7 mouse cellular contexts compared by ENCODE assay signal in the genomic region with DNA sequence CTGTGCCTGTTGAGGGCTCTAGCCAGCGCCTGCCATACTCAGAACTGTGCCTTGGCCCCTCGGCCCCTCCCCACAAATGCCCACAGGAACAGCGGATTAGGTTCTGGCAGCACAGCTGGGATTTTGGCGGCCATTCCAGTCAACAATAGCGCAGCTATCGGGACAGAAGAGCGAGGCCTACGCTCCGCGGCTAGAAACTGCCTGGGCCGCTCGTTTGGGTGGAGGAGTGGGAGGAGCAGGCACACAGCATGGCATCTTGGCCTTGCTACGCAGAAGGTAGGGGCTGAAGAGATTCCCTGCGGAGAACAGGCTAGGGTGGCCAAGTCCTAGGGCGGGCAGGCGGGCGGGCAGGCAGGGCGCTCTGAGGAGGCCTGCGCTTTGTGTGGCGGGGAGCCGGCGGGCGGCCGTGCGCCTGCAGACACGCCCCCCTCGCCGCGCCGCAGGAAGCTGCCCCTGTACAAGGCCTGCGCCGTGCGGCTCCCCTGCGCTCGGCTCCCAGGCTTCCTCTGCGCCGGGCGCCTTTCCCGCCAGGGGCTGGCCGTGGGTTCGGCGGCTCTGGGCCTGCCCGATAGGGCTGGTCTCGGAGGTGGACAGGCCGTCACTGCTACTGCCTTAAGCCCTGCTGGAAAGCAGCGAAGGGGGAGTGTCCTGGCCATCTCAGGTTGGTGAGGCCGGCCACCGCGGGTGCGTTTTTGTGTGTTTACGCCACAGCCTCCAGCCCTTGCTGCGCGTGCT. TPM values are rescaled to one million over a fixed set of nuclear protein-coding genes. Genes with fewer than 3 reads are reported as not detected.
DNase-seq lines count a peak whose midpoint lies in the region; ATAC-seq and TF ChIP-seq lines count a peak whose summit lies in the region.

No protein-coding gene starts in this region.

- H3K4me2 ChIP-seq in embryonic facial prominence, embryonic 11.5 days (ENCODE audit: low read depth, low read length), result peak overlapping the region; percentile 72
- peak overlapping the region; percentile 71 for H3K4me2 ChIP-seq in limb, embryonic 11.5 days (ENCODE audit: low read depth, severe bottlenecking)
- peak overlapping the region; percentile 64 for H3K4me2 ChIP-seq in midbrain, embryonic 13.5 days (replicated peaks)

- DNase-seq in adrenal gland, postnatal 25 days, result peak; percentile 88
- DNase-seq in embryonic facial prominence, embryonic 11.5 days (ENCODE audit: low spot score), result peak; percentile 89
- DNase-seq in heart, adult 11 months, result peak; percentile 99
- peak; percentile 91 for DNase-seq in kidney, adult 18-20 months
- peak; percentile 85 for DNase-seq in limb, embryonic 11.5 days (ENCODE audit: low spot score)

- peak overlapping the region; percentile 99 for H3K27ac ChIP-seq in embryonic facial prominence, embryonic 11.5 days (replicated peaks; ENCODE audit: low read depth, low read length)
- H3K27ac ChIP-seq in limb, embryonic 11.5 days (replicated peaks; ENCODE audit: low read depth, low read length), result peak overlapping the region; percentile 100
- peak overlapping the region; percentile 100 for H3K27ac ChIP-seq in midbrain, embryonic 13.5 days
- H3K27ac ChIP-seq in small intestine, adult 2 months (ENCODE audit: insufficient read depth, low read depth, low read length), result peak overlapping the region; percentile 96

- no peaks in the 10 kb centered on the region for H3K27me3 ChIP-seq in embryonic facial prominence, embryonic 11.5 days (ENCODE audit: control insufficient read depth, insufficient read depth, low read length)
- no peaks in the 10 kb centered on the region for H3K27me3 ChIP-seq in limb, embryonic 11.5 days (ENCODE audit: control insufficient read depth, insufficient read depth, low read length)
- no peaks in the 10 kb centered on the region for H3K27me3 ChIP-seq in midbrain, embryonic 13.5 days
- H3K27me3 ChIP-seq in small intestine, adult 2 months (ENCODE audit: control insufficient read depth, insufficient read depth, low read length), result no peaks in the 10 kb centered on the region

- no peak for TF ChIP-seq CTCF in small intestine, adult 2 months (IDR thresholded peaks at IDR 0.05; ENCODE audit: extremely low read depth, insufficient read length, insufficient replicate concordance, low read depth, low read length)

- TF ChIP-seq POLR2A in small intestine, adult 2 months (IDR thresholded peaks at IDR 0.05; ENCODE audit: low read depth, low read length), result peak; percentile 37; the same call in 1 of the 2 replicates

- H3K4me1 ChIP-seq in embryonic facial prominence, embryonic 11.5 days (ENCODE audit: control insufficient read depth, insufficient read depth, low read length), result no peaks in the 10 kb centered on the region; the same call in 1 of the 2 replicates
- H3K4me1 ChIP-seq in limb, embryonic 11.5 days (ENCODE audit: control insufficient read depth, insufficient read depth, low read length), result peaks cover 28% of the 10 kb centered on the region
- H3K4me1 ChIP-seq in midbrain, embryonic 13.5 days (replicated peaks), result peaks cover 50% of the 10 kb centered on the region
- H3K4me1 ChIP-seq in small intestine, adult 2 months (ENCODE audit: control insufficient read depth, insufficient read depth, insufficient read length, low read length), result peaks cover 28% of the 10 kb centered on the region; the same call in 1 of the 2 replicates

- ATAC-seq in embryonic facial prominence, embryonic 11.5 days (replicated peaks; ENCODE audit: insufficient number of reproducible peaks, low FRiP score, low TSS enrichment, low read depth), result peak; percentile 92
- ATAC-seq in limb, embryonic 11.5 days (ENCODE audit: insufficient number of reproducible peaks, low FRiP score, low TSS enrichment, low read depth), result peak; percentile 91
- peak; percentile 96 for ATAC-seq in midbrain, embryonic 13.5 days

- H3K9me3 ChIP-seq in embryonic facial prominence, embryonic 11.5 days (replicated peaks; ENCODE audit: control insufficient read depth, low read length), result no peaks in the 10 kb centered on the region
- H3K9me3 ChIP-seq in limb, embryonic 11.5 days (ENCODE audit: control insufficient read depth, low read length), result no peaks in the 10 kb centered on the region
- no peaks in the 10 kb centered on the region for H3K9me3 ChIP-seq in midbrain, embryonic 13.5 days

- under 1% methylated on average over 34 of the region's 53 CpGs for WGBS in embryonic facial prominence, embryonic 11.5 days
- under 1% methylated on average over 46 of the region's 53 CpGs for WGBS in limb, embryonic 11.5 days
- WGBS in midbrain, embryonic 13.5 days, result 0% methylated on average over 50 of the region's 53 CpGs
- under 1% methylated on average over 51 of the region's 53 CpGs for WGBS in small intestine, adult 2 months

- H3K9ac ChIP-seq in embryonic facial prominence, embryonic 11.5 days (replicated peaks; ENCODE audit: low read length), result peak overlapping the region; percentile 90
- peak overlapping the region; percentile 92 for H3K9ac ChIP-seq in limb, embryonic 11.5 days (ENCODE audit: low read length)
- H3K9ac ChIP-seq in midbrain, embryonic 13.5 days (replicated peaks), result peak overlapping the region; percentile 96

- H3K4me3 ChIP-seq in embryonic facial prominence, embryonic 11.5 days (ENCODE audit: low read depth, low read length), result peak overlapping the region; percentile 59
- peak overlapping the region; percentile 79 for H3K4me3 ChIP-seq in limb, embryonic 11.5 days (ENCODE audit: low read depth, low read length)
- H3K4me3 ChIP-seq in midbrain, embryonic 13.5 days (replicated peaks), result peak overlapping the region; percentile 79
- H3K4me3 ChIP-seq in small intestine, adult 2 months (ENCODE audit: low read depth, low read length), result peak overlapping the region; percentile 83

- H3K36me3 ChIP-seq in embryonic facial prominence, embryonic 11.5 days (replicated peaks; ENCODE audit: control insufficient read depth, insufficient read depth, low read depth, low read length), result no peaks in the 10 kb centered on the region
- no peaks in the 10 kb centered on the region for H3K36me3 ChIP-seq in limb, embryonic 11.5 days (ENCODE audit: control insufficient read depth, insufficient read depth, low read length)
- H3K36me3 ChIP-seq in midbrain, embryonic 13.5 days, result no peaks in the 10 kb centered on the region
- no peaks in the 10 kb centered on the region for H3K36me3 ChIP-seq in small intestine, adult 2 months (ENCODE audit: control insufficient read depth, insufficient read depth, low read length)

RNA-seq across cellular contexts. Expression of a gene that starts 36.0 kb away (rescaled TPM):
- total RNA-seq in adrenal gland, postnatal 25 days (2021), result 168 and 210 TPM in 2 replicates
- polyA plus RNA-seq in embryonic facial prominence, embryonic 11.5 days (2014; fragmentation: Nextera tagmentation; extraction: Ambion mirVana), result 107 and 110 TPM in 2 replicates
- 130 and 140 TPM in 2 replicates for polyA plus RNA-seq in limb, embryonic 11.5 days (2014; fragmentation: Nextera tagmentation; extraction: Ambion mirVana)
- polyA plus RNA-seq in midbrain, embryonic 13.5 days (2015; fragmentation: Nextera tagmentation; extraction: Ambion mirVana), result 63.0 and 70.7 TPM in 2 replicates
- 43.1 and 63.1 TPM in 2 replicates for polyA plus RNA-seq in small intestine, adult 2 months (2012; rRNA removed)

RNA-seq across cellular contexts. Expression of a gene that starts 36.2 kb away (rescaled TPM):
- 13.3 and 17.2 TPM in 2 replicates for total RNA-seq in adrenal gland, postnatal 25 days (2021)
- 11.0 and 12.1 TPM in 2 replicates for polyA plus RNA-seq in embryonic facial prominence, embryonic 11.5 days (2014; fragmentation: Nextera tagmentation; extraction: Ambion mirVana)
- polyA plus RNA-seq in limb, embryonic 11.5 days (2014; fragmentation: Nextera tagmentation; extraction: Ambion mirVana), result 13.2 TPM in 2 replicates
- 9.6 and 10.6 TPM in 2 replicates for polyA plus RNA-seq in midbrain, embryonic 13.5 days (2015; fragmentation: Nextera tagmentation; extraction: Ambion mirVana)
- 2.8 and 3.4 TPM in 2 replicates for polyA plus RNA-seq in small intestine, adult 2 months (2012; rRNA removed)

RNA-seq across cellular contexts. Expression of a gene that starts 48.6 kb away (rescaled TPM):
- total RNA-seq in adrenal gland, postnatal 25 days (2021), result 7.4 and 8.9 TPM in 2 replicates
- 1.6 TPM in 2 replicates for polyA plus RNA-seq in embryonic facial prominence, embryonic 11.5 days (2014; fragmentation: Nextera tagmentation; extraction: Ambion mirVana)
- 3.1 and 3.9 TPM in 2 replicates for polyA plus RNA-seq in limb, embryonic 11.5 days (2014; fragmentation: Nextera tagmentation; extraction: Ambion mirVana)
- 4.1 and 5.6 TPM in 2 replicates for polyA plus RNA-seq in midbrain, embryonic 13.5 days (2015; fragmentation: Nextera tagmentation; extraction: Ambion mirVana)
- polyA plus RNA-seq in small intestine, adult 2 months (2012; rRNA removed), result 6.2 and 11.2 TPM in 2 replicates

Comparison
In these comparisons a context has a peak if more than half of its experiments do, and no peak if none do; other contexts are left out.
1. Peak in every context shown above with its lines: DNase-seq, ATAC-seq, H3K4me3 ChIP-seq and H3K27ac ChIP-seq.